Mouse (Mus musculus): ENCODE measurements around the gene Dnajc16. TPM values are rescaled to one million over a fixed set of nuclear protein-coding genes. Genes with fewer than 3 reads are reported as not detected.
"Not testable (repeated sequence)": the region's sequence is repeated elsewhere in the genome, so short reads cannot be mapped to it uniquely, and the experiment has no call there.

Dnajc16 gene
- total RNA-seq, 2 experiments from 2014 or later: 6.9 to 9.2 TPM

DNA sequence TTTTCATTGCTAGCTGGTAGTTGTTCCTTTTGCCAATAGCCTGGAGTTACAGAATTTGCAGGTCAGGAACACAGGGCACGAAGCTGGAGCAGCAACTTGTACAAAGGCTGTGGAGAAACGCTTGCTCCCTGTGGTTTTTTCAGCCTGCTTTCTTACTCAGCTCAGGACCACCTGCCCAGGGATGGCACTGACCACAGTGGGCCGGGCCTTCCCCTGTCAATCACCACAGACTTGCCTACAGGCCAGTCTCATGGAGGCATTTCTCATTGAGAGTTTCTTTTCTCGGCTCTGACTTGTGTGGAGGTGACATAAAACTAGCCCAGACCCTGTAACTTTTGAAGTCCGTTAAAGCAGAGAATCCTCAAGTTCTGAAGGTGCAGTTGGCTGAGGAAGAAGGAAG lies 6.8 kb upstream of the Dnajc16 start:
- no peak for ATAC-seq (replicated peaks; ENCODE audit: poor library complexity, severe bottlenecking)

DNA sequence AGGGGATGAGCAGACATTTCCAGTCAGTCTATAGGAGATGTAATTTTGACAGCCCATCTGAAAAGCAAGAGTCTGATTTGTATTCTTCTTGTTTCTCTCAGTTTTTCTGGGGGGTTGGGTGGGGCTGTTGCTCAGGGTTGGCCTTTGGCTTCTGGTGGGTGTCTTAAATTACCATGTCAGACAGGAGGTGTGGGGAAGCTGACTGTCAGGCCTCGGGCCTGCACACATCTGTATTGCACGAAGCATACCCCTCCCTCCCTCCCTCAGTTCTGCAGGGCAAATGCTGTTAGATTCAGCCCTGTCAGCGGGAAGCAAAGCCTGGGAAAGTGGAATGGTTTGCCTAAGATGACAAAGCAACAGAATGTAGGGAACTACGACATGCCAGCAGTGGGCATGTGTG lies 6.2 kb upstream of the Dnajc16 start:
- ATAC-seq (replicated peaks; ENCODE audit: poor library complexity, severe bottlenecking): no peak

DNA sequence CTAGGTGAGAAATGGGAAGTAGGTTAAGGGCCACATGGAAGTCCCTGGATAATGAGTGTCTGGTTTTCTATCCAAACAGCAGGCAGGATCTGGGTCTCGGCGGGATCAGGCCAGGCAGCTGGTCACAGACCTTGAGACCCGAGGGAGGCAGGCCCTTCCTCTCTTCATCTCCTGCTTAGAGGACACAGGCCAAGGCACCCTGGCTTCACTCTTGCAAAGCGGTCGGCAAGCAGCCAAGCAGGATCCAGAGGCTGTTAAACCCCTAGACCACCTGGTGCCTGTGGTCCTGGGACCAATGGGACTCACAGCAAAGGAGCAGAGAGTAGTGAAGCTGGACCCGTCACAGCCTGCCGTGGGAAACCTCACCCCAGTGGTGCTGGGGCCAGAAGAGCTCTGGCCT lies 5.6 kb upstream of the Dnajc16 start:
- no peak for ATAC-seq (replicated peaks; ENCODE audit: poor library complexity, severe bottlenecking)

DNA sequence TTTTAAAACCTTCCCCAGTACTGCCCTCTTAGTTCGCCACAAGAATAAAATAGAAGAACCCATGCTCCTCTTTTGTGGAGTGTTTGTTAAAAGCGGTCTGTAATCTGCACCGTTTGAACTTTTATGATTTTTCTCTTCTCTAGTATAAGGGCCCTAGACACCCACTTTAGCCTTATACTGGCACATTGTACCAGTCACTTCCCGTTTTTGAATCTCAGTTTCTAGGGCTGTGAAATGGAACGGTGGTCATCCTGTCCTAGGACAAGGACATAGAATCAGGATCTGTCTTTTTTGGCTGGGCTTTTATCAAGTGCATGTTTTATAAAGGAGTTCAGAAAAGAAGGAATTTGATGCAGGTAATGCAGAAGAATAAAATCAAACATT lies 3.4 kb upstream of the Dnajc16 start:
- ATAC-seq (replicated peaks; ENCODE audit: poor library complexity, severe bottlenecking): no peak

DNA sequence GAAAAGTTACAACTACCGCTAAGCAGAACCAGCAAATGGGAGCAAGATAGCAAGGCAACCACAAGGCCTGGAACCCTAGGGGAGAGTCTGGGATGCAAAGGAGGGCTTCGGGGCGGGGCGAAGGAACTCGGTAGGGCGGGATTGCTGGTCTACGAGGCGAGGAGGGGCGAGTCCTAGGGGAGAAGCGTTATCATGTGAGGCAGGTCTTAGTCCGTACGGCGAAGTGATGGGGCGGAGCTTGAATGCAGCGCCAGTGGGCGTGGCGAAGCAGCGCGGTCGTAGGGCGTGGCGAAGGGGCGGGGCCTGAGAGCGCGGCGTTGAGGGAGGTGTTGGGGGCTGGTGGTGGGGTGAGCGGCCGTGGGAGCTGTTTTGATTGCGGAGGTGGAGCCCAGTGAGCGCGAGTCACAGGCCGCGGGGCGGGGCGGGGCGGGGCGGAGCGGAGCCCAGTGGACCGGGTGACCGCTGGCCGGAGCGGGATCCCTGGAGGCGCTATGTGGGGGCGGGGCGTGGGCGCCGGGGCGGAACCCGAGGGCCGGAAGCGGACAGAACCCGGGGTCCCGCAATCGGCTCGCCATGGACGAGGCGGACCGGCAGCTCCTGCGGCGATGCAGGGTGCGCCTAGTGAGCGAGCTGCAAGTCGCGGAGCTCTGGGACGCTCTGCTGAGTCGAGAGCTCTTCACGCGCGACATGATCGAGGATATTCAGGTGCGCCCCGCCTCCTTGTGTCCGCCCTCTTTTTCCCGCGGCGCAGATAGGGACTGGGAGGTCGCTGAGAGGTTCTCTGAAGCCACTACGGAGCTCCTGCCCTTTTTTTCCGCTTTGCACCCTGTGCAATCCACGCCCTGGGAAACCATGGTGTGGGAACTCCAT lies 2.8 kb upstream of the Dnajc16 start, which contains the start of gene Casp9:
Gene Casp9 (plus strand): TSS at position 331 of the 870 bp plus-strand sequence.
- ATAC-seq (replicated peaks; ENCODE audit: poor library complexity, severe bottlenecking): peak; percentile 66

DNA sequence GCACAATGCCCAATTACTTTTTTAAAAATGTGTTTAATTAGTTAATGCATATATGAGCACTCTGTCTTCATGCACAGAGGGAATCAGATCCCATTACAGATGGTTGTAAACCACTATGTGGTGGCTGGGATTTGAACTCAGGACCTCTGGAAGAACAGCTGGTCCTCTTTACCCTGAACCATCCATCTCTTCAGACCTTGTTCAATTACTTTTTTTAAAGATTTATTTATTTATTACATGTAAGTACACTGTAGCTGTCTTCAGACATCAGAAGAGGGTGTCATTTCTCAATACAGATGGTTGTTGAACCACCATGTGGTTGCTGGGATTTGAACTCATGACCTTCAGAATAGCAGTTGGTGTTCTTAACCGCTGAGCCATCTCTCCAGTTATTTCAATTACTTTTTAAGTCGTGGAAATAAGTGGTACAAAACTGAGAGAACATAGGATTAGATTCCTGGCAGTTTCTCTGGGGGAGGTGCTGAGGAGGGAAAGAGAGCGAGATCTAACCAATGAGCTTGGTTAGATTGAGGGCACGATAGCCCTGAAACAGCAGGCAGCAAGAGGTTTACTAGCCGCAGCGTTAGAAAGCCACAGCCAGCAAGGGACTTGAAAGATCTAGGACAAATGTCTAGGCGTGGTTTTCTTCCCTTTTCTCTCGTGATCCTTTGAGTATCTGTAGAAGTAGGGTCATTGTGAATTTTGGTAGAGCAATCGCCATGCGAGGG lies 2.0 kb upstream of the Dnajc16 start:
- peak; percentile 2 for ATAC-seq (replicated peaks; ENCODE audit: poor library complexity, severe bottlenecking)

DNA sequence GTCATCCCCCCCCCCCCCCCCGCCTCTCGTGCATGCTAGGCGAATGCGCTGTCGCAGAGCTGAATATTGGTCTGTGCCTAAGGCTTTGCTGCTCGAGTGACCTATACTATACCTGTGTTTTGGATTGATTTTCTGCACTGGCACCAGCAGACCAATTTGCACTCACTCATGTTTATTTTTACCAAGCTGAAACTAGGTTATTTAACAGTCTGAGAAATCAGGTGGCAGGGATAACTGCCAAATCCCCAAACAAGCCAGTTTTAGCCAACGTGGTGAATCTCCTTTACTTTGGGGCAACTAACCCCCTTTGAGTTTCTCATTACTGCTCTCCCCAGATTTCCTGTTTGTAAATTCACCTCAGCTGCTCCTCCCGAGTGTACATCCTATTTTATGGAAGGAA lies 1.2 kb upstream of the Dnajc16 start:
- ATAC-seq (replicated peaks; ENCODE audit: poor library complexity, severe bottlenecking): no peak

DNA sequence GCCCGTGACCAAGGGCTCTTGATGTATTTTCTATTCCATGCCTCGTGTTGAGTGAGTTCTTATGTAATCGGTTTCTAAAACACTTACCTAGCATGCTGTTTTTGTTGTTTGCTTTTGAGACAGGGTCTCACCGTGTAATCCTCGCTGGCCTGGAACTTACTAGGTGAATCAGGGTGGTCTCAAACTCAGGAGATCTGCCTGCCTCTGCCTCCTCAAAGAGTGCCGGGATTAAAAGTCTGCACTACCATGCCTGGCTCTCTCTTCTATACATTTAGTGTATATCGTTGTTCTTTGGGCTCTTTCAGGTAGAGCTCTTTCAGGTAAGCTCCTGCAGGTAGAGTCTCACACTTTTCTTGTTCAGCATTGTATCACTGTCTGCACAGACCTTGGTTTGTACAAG lies 755 bp upstream of the Dnajc16 start:
- ATAC-seq (replicated peaks; ENCODE audit: poor library complexity, severe bottlenecking): no peak

DNA sequence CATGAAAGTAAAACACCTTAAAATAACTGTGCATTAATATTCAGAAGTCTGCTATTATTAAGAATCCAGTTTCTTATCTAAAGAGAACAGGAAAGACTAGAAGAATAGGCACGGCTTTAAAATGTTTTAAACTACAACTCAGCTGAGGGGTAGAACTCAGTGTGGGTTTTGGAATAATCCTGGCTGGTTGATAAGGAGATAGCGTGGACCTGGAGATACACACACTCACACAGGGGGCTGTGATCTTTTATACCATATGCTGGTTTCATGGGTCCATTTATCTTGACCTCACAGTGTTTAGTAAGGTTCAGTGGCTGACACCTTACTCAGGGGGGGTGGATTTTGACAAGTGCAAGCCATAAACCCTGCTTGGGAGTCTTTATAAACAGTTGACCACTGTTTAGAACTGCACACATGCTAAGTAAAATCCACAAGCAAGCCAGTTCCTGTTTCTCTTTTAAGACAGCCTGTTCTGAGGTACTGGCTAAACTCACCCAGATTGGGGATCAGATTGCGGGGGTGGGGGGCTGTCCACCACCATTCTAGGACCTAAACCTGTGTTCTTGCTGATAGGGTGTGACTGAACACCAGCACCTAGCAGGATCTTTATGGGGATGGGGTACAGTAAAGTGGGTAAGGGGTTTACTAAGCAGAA lies 1.0 kb downstream of the Dnajc16 start:
- no peak for ATAC-seq (replicated peaks; ENCODE audit: poor library complexity, severe bottlenecking)

DNA sequence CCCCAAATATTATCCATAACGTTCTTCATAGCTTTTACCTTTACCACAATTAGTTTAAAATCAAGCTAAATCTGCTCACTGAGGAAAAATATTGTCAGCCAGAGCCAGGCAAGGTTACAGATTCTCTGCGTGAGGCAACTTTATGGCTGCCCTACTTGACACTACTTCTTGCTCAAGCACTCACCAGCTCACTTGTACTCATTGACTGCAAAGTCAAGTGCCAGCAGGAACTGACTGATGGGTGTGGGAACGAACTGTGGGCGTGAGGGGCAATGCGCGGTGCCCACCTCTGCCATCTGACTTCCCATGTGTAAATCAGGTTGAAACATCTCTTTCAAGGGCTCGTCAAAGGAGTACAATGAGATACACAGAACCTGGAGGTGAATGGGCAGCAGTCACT lies 3.3 kb downstream of the Dnajc16 start:
- no peak for ATAC-seq (replicated peaks; ENCODE audit: poor library complexity, severe bottlenecking)

DNA sequence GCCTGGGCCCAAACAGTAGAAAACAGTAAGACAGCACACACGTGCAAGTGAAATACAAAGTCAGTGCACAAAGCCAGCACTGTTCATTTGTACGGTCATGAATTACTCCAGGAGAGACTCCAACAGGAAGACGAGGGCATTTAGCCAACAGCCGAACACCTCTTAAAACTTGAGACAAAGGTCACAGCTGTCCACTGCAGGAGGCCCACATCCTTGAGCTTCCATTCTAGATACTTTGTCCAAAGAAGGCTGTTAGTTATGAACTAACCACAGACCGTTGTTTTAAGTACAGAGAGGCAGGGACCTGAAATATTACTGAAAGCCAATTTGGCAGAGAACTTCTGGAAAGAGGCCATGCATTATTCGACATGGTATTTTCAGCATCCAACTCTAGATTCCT lies 3.7 kb downstream of the Dnajc16 start:
- ATAC-seq (replicated peaks; ENCODE audit: poor library complexity, severe bottlenecking): no peak

DNA sequence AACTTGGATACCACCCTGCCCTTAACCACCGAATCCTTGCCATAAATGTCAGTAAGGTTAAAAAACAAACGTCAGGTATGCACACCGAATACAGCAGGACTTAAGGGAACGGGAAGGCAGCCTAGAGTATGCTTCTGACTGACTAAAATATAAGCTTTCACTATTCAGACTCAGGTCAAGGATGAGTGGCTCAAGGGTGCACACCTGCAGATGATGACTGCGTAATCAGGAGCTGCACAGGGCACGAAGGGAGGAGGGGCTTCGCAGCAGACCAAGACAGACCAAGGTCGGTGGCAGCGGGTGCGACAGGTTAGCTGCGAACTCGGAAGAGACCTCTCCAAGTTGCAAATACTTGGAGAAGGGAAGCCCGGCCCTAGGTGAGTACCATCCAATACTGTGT lies 4.6 kb downstream of the Dnajc16 start:
- no peak for ATAC-seq (replicated peaks; ENCODE audit: poor library complexity, severe bottlenecking)

DNA sequence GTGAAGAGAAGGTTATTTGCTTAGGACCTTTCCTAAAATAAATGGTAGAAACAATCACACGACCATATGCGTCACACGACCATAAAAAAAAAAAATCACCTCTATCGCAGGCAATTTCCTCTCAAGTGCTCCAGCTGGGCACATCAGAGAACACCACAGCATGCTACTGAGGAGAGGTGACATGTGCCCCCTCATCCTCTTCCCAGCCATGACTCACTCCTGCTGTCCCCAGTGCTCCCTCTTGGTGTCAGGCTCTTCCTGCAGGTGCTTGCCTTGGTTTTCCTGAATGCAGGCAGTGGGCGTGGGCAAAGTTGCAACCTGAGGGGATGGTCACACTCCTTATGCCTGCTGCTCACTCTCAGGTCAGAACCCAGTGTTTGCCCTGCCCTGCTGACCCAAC lies 5.9 kb downstream of the Dnajc16 start:
- ATAC-seq (replicated peaks; ENCODE audit: poor library complexity, severe bottlenecking): no peak

DNA sequence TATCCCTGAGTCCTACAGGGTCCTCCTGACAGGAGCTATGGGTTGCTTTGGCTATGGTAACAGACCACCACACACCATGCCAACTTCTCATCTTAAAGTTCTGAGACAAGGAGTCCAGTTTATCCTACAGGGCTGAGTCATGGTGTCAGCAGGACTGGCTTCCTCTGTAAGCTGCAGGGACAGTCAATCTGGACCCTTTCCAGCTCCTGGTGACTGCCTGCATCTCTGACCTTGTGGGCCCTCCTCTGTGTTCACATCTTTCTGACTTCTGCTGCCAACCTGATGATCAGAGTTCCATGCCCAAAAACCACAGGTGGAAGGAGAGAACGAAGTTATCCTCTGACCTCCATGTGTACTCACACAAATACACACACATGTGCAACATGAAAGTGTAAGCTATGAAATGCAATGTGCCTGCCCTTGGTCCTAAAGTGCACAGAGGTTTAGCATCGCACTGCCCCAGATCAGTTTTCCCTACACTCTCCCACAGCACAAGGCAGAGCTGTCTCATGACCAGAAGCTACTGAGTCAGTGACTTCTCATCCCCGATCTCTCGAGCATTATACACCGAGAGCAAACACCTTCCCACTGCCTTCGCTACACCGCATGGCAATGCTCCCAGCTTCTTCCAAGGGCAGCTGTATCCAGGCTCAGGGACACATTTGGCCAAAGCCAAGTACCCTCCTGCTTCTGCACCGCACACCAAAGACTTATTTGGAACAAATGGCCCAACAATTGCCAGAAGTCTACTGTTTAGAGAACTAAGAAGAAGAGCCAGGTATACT lies 9.3 kb downstream of the Dnajc16 start:
- ATAC-seq (replicated peaks; ENCODE audit: poor library complexity, severe bottlenecking): no peak

DNA sequence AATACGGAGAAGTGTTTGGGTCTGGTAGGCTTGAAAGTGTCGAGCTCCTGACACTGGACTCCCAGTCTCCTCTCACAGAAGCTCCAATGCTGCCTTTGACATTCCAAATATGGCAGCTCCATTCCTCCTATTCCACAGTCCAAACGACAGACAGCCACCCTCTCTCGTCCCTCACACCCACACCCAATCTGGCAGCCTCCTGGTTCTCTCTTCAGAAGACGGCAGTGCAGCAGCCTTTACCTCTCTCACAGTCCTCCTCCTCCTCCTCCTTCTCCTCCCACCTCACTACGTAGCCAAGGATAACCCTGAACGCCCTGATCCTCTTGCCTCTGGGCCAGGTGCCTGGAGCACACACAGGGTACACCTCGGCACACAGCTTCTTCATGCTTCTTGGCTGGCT lies 10.9 kb downstream of the Dnajc16 start:
- no peak for ATAC-seq (replicated peaks; ENCODE audit: poor library complexity, severe bottlenecking)

DNA sequence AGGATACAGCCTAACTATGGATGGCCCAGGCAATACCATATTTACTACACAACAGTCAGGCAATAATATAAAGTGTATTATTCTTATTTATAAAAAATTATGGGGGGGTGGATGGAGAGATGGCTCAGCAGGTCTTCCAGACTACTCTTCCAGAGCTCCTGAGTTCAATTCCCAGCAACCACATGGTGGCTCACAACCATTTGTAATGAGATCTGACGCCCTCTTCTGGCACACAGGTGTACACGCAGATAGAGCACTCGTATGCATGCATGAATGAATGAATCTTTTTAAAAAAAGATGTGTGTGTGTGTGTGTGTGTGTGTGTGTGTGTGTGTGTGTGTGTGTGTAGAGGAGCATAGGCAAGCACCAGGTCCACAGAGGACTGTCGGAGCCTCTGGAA lies 17.7 kb downstream of the Dnajc16 start:
- not testable (repeated sequence) for ATAC-seq (replicated peaks; ENCODE audit: poor library complexity, severe bottlenecking)

DNA sequence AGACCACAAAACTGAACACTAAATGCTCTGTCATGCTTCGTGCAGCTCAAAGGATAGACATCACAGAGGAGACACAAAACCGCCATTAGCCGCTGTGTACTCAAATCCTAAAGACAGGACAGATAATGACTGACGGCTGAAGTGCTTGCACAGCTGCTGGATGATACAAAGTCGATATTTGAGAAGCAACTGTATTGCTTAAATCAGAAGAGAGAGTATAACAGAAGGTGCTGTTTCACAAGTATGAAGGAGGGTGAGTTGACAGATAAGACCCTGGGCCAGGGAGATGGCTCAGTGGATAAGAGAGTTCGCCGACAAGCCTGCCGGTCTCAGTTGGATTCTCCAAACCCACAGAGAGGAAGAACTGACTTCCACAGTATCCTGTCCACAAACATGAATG lies 18.9 kb downstream of the Dnajc16 start:
- peak; percentile 20; the same call in 1 of the 2 replicates for ATAC-seq (replicated peaks; ENCODE audit: poor library complexity, severe bottlenecking)

DNA sequence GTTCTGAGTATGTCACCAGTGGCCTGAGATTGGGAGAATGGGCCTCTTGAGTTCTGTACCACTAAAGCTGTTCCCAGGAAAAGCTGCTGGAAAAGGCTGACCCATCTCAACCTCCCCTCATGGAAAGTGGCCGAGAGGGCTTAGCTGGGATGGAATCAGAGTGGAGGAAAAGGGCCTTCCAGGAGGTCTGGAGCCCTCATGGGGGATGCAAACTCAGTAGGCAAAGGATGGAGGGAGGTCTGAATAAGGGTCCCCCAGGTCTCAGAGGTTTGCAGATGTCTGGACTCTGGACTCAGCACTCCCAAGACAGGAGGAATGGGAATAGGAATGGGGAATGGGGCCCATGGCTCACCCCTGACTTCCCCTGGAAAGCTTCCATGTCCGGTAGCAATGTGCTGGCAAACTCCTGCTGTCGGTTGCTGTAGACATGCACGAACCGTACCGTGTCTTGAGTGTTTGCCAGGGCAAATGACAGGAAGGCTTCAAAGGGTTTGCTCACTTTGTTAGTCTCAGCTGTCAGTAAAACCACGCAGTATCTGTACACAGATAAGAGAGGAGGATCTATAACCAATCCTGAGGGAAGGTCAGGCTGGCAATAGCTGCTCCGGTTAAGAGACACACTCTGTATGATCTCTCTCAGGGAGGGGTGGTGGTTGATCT lies 21.1 kb downstream of the Dnajc16 start:
- ATAC-seq (replicated peaks; ENCODE audit: poor library complexity, severe bottlenecking): no peak

DNA sequence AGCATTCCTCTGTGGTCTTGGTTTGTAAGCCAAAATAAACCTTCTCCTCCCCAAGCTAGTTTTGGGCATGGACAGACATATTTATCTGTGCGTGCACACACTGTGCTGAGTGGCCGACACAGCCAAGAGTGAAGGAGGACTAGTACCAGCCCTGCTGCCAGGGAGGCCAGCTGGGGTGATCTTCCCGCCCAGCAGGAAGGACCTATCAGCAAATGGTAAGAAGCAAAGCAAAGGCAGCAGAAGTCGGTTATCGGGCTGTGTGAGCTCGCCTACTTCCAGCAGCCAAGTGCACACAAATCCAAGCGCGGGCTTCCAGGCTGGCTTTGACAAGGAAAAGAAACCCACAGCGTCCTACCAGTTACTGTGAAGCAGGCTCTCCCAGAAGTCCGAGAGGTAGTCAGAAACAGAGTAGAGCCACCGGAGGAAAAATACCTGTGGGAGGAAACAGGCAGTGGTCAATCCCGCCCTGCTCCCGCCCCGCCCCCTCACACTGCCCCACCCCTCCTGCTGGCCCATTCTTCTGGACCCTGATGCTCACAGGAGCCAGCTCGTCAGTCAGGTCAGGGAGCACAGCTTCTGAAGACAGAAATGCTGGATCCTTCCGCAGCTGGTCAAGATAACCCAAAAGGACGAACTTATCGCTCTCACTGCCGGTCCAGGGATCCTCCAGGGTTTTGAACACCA lies 23.2 kb downstream of the Dnajc16 start:
- no peak for ATAC-seq (replicated peaks; ENCODE audit: poor library complexity, severe bottlenecking)
